Mouse (Mus musculus): ENCODE data around the gene Erich2. TPM values are rescaled to one million over a fixed set of nuclear protein-coding genes. Genes with fewer than 3 reads are reported as not detected.
"Not testable (repeated sequence)": the region's sequence is repeated elsewhere in the genome, so short reads cannot be mapped to it uniquely, and the experiment has no call there.

Gene Erich2
- polyA plus RNA-seq (2012; rRNA removed): 0.72 and 2.2 TPM in 2 replicates

DNA sequence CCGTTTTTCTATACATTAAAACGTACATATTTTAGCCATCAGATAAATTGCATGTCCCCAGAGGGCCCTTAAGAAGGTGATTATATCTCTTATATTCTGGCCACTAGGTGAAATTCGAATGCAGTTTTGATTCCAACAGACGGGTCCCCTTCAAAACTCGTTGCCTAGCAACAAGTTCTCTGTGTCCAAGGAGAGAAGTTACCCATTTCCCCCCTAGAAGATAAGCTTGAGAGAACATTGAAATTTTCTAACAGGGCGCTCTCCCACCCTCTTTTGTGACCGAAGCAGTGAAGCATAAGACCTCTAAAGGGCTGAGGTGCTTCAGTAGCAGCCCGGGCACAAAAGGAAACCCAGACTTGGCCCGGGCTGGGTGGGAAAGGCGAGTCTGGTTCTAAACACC lies at the start of gene Erich2:
Gene Erich2, plus strand, starts transcription at position 324 of the 400 bp plus-strand sequence.
- DNase-seq (ENCODE audit: low read depth): no peak

DNA sequence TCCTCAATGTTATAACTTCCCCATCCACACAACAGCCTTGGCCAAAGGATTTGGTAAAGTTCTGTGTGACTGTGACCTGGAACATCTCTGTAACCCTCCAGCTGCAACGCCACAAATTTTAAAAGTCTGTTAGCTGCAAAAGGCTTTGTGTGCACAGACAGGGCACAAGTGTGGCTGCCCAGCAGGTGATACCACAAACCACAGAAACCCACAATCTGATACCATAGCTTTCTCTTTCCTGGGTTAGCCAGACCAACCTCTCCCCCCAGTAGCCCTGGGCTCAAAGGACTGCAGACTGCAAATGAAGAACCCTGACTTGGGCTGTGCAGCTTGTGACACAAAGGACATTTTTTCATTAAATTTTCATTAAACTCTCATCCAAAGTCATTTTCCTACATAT lies 45.0 kb upstream of the Erich2 start:
- DNase-seq (ENCODE audit: low read depth): no peak

DNA sequence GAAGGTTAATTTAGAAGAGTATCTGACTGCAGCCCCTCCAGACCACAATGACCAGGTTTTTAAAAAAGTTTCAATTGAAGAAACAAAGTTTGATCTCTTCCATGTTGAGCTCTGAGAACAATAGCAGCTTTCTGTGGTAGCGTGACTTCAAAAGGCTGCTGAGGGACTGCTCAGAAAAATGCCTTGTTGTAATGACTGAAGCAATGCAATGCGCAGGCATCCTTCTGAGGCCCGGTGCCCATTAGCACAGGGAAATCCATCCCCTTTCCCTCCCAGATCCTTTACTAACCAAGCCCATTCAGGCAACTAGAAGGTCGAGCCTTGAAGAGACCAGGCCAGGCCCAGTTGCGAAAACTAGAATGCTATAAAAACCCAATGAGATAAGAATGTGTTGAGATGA lies 37.5 kb upstream of the Erich2 start:
- DNase-seq (ENCODE audit: low read depth): no peak

DNA sequence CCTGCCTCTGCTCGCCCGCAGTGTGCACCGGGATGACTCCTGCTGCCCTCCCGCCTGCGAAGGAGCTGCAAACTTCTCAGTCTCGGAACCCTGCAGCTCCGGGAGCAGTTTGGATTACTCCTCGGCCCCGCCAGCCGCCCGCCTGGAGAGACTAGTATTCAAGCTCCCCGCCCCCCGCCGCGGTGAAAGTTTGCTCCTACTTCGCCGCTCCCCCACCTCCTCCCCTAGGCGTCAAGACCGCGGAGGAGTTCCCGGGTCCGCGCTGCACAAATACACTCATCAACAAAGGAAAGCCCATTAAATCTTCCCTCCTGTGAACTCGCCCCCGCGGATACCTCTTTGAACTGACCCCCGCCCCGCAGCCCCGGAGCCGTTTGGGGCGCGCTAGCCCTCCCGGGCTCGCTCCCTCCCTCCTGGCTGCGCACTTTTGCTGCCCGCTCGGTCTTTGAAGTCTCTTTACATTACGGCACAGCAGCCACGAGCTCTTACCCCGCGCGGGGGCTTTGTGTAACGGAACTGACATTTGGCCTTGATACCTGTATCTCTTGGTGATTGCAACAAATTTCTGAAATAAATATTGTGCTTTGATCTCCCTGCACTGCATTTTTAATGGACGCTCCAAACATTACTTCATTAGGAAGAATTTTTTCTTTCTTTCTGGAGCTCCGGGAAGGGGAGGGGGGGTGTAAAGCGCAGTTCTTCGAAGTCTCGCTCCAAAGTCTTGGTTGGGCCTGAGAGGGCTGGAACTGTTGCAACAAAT lies 36.6 kb upstream of the Erich2 start:
- no peak for DNase-seq (ENCODE audit: low read depth)

DNA sequence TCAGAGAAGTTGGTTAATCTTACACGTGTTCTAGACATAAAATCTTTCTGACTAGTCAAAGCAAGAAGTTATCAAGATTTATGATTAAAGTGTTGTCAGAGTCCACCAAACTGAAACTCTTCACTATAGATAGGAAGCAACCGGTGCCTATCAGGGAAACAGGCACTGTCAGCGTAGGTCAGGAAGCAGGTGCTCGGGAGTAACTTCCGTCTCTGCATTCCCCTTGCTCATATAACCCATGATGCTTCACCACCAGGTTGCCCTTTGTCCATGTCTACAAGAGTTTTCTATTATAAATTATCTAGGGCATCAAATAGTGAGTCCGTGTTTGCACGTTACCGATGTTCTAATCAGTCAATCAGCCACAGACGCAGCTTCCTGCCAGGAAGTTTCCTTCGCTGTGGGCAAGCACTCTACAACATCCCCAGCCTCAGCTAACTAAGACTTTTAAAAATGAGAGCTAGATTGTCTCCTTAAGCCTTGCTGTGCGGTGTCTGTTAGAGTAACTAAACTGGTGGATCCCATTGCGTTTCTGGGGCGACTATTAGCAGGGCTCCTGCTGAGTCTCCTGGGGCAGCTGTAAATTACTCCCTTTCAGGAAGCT lies 10.8 kb upstream of the Erich2 start:
- DNase-seq (ENCODE audit: low read depth): no peak

DNA sequence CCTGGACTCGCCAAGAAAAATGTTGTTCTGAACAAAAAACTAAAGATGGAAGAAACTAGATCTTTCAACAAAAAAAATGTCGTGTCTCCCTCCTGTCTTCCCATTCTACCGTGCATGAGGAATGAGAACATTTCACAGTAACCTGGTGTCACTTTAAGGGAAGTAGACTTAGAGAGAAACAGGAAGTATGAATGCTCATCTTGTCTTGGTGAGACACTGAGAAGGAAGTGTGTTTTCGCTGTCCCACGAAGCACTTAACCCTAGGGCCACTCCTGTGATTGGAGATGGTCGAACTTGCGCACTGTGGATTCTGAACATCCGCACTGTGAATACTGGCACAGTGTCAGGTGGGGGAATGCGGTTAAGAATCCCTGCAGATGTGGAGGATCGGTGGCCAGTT lies 5.2 kb upstream of the Erich2 start:
- DNase-seq (ENCODE audit: low read depth): no peak

DNA sequence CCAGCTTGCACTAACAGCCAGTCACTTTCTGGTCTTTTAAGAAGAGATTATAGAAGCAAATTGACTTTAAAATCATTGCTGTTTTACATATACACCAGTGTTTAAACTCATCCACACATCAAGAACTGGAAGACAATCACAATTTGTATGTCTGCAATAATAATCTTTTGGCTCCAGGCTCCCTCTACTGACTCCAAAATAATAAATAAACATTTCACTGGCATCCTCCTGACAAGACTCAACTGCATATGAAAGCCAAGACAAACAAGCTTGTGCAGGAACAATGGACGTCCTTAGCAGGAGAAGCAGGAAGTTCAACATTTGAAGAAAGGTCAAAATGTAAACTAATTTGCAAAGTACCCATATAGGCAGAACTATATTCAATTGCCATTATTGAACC lies 3.4 kb upstream of the Erich2 start:
- DNase-seq (ENCODE audit: low read depth): no peak

DNA sequence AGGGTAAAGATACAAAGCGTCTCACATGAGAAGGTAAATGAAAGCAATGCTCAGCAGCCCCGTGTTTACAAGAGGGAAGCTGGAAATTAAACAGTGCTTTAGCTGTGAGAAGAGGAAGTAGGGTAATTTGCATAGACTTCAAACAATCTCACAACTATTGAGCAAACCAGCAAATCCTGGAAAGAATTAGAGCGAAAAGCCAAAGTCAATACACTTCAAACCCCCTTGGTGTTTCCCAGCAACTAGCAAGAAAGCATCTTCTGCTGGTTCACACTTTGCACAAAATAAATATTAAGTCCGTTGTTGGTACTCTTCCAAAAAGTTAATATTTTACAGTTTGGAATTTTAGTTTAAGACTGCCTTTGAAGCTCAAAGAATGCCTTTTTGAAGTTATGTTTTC lies 2.7 kb upstream of the Erich2 start:
- no peak for DNase-seq (ENCODE audit: low read depth)

DNA sequence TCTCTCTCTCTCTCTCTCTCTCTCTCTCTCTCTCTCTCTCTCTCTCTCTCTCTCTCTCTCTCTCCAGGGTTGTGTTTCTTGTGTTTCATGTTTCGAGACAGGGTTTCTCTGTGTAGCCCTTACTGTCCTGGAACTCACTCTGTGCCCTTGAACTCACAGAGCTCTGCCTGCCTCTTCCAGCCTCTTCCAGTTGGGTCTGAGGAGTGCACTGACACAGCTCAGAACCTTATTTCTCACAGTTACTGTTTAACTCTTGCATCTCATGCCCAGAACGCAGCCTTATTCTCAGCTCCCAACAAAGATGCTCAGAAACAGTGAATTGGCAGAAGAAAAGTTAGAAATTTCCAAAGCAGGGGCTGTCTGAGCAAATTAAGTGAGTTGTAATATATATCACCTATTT lies 2.2 kb upstream of the Erich2 start:
- DNase-seq (ENCODE audit: low read depth): no peak

DNA sequence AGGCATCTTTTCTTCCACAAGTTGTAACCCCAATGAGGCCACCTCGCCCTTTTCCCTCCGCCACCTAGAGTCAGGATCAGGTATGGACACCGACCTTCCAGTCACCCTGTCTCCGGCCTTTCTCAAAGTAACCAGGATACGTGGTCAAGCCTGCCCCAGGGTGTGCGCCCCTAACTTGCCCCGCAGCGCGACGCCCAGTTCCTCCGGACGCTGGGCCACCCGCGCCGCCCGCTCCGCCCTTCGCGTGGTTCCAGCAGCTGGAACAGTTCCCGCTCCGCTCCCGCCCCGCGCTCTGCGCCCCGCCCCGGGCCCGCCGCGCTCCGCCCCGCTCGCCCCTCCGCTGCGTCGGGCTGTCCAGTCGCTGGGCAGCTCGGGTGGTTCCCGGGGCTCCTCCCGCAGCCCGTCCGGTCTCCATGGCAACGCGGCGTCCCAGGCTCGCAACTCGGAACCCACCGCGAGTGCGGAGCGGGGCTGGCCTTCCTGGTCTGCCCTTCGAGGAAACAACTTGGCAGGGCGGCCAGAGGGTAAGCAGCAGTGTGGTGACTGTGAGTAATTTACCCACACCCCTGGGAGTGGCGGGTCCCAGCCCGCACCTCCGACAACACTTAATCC lies 508 bp downstream of the Erich2 start:
- DNase-seq (ENCODE audit: low read depth): no peak

DNA sequence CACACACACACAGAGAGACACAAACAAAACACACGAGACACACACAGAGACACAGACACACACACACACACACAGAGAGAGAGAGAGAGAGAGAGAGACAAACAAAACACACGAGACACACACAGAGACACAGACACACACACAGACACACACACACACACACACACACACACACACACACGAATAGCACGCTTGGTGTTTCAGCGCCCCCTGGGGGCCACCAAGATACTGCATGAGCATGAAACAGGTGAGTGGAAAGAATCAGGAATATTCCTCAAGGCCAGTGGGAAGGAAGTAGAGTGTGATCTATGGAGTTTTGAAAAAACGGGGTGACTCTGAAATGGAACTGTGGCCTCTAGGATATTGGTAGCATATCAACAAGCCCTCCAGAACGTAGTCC lies 29.7 kb downstream of the Erich2 start:
- not testable (repeated sequence) for DNase-seq (ENCODE audit: low read depth)

DNA sequence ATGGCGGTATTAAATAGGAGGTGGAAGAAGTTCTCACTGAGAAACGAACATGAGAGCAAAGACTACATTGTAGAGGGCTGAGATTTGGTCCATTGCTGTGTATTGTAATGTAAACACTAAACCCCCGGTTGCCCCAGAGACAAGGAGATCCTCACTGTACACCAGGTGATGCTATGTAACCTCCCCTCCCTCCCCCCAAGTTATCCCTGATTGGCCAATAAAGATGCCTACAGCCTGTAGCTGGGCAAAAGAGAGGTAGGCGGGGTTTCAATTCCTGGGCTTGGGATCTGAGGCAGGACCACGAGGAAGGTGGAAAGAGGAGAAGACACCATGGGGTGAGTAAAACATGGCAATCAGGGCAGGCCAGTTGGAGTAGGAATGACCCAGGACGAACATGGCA lies 42.1 kb downstream of the Erich2 start:
- DNase-seq (ENCODE audit: low read depth): no peak

DNA sequence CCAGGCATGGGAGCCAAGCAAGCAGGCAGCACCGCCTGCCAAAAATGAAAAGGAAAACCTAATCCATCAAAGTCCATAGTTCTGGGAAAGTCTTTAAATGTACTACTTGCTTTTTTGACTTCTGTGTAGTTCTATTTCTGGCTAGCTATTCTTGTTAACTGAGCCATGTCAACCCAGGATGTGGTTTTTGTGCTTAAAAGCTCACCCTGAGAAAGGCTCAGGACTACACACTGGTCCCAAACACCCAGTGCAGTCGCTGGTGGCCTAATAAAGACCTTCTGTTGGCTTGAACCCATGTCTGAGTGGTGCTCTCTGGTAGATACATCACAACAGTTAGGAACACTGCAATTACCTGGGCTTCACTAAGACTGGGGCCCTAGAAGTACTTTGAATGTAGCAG lies 42.8 kb downstream of the Erich2 start:
- no peak for DNase-seq (ENCODE audit: low read depth)

DNA sequence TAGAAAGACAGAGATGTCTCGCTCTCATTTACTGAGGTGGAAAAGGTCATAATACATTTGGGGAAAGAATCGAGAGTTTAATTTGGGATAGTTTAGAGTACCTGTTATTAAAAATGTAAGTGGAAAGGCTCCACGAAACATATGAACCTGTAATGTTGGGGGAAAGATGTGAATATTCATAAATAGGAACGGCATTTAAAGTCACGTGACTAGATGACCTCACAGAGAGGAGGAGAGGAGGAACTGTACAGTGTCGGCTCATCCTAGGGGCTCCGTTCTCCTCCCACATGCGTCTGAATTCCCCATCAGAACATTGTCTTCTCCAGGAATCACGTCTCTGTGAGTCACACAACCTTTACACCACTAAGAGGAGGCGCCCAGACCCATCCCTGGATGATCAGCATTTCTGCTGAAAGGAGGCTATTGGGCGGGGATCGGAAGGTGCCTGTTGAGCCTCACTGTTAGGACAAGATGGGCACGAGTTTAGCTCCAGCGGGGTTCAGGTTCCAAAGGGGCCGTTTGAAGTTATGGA lies 43.5 kb downstream of the Erich2 start:
- DNase-seq (ENCODE audit: low read depth): no peak

DNA sequence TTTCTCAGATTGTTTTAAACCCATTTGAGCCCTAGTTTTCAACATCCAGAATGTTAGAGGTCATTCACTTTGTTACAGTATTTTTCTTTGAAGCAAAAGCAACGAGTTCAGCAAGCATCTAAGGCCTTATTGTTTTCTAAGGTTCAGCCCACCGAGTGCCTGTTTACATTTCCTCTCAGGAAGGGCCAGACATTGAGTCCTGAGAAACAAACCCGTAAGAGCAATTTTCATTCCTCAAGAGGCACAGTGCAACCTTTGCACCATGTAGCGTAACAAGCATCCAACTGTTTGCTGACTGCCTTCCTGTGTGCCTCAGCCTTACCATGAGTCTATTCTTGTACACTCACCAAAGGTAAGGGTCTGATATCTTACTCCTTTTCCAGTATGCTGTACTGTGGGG lies 44.2 kb downstream of the Erich2 start, which contains the start of gene Gad1:
Gene Gad1, plus strand, starts transcription at position 301 of the 400 bp plus-strand sequence.
- DNase-seq (ENCODE audit: low read depth): no peak

DNA sequence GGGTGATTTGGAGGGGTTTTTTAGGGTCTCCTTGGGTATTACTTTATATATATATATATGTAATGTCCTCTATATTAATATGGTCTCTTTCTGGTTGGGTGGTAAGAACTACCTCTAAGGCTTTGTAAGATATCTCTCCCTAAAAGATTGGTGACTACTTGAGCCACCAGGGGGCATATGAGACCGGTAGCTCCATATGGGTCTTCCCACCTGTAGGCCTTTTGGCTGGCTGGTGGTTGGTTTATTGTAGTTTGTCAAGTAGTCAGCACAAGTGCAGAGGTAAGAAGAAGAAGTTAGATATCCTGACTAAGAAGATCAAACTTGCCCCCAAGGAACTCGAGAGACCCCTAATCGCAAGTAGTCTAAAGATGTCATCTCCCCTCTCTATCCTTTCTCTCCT lies 45.2 kb downstream of the Erich2 start:
- DNase-seq (ENCODE audit: low read depth): no peak

DNA sequence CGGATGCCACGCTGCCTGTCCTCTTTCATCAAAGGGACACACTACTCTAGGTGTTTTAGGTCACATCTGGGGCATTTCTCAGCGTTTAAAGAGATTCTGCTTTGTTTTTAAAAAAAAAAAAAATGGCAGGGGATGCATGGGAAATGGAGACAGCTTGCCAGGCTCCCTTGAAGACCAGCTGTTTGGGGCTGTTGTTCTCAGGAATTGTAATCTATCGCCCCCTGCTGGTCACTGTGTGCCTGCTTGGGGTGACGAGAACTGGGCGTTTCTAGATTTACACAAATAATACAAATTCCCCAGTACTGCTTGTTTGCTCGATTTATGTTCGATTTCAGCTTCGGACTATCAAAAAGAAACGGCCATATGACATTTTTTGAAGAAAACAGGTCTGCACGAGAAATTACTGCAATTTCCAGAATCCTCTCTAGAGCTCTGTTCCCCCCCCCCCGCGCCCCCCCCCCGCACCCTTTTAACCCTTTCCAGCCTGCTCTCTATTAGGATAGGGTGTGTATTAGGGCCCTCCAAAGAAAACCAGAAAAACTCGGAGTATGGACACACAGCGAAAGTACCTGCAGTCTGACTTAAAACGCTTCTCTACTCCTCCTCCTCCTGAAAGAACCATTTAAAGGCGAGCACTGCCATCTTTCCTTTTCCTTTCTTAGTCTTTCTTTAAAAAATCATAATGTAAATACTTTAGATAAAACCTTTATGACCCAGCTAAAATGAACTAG lies 49.7 kb downstream of the Erich2 start:
- no peak for DNase-seq (ENCODE audit: low read depth)

DNA sequence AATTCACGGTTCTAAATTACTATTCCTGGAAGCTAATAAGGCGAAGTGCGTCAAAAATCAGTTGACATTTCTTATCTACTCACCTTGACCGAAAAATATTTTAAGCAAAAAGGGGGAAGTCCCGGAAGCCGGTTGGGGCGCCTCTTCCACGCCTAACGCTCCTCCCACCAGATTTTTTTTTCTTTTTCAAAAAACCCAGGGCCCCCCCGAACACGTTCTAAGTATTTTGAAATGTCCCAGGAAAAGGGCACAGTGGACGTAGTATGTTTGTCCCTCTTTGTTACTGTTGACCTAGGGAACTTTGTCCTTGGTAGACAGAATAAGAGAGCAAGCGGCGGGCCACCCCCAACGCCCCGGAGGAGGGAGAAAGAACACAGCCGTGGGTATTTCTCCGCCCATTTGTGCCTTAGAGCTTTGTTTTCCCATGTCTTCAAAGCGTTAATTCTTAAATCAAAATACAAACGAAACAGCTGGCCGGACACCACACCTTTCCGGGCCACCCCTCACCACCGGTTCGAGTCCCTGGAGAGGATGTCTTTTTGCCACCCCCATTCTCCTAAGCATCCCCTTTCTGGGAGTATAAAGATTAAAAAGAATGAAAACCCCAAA lies 50.3 kb downstream of the Erich2 start:
- no peak for DNase-seq (ENCODE audit: low read depth)

DNA sequence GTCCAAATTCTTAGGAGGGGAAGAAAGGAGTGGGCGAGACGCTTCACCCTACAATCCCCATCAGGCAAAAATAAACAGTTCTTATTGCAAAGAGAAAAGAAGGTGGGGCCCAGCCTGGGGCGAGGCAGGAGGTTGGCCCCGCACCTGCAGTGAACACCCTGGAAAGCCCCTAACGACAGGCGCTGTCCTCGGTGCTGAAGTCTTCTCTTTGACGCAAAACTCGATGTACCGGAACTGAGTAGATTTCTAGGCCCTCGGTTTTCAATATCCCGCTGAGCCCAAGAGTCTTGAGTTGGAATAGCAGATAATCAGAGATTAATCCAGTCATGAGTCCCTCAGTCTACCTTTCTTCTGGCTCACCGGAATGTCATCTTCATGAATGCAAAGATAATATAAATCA lies 50.9 kb downstream of the Erich2 start:
- no peak for DNase-seq (ENCODE audit: low read depth)

DNA sequence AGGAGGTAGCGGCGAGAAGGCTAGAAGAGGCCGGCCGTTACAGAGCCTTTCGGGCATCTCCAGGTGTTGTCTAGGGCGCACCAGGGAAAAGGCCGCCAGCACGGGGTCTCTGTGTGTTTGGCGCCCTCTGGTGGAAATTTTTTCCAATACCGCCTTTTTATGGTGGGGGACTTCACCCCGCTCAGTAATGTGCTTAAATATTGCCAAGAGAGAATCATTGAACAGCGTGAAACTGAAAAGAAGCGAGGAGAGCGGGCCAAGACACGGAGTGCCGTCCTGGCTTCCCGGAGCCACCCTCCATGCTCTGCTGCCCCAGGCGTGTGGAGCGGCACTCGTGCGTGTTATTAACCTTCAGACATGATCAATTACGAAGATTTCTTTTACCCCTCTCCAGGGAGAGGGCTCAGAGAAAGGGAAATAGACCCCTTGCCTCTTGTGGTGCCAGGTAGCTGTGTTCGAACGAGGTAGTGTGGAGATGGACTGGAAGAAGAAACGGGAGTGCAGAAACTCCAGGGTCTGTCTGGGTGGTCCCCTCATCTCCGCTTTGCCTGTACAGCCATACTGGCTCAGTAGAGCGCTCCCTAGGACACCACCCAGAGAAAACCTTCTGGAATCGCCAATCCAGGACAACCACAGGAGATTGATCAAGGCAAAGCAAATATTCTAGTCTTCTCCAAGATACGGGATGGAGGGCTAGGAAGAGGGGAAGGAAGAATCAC lies 52.6 kb downstream of the Erich2 start:
- DNase-seq (ENCODE audit: low read depth): no peak

DNA sequence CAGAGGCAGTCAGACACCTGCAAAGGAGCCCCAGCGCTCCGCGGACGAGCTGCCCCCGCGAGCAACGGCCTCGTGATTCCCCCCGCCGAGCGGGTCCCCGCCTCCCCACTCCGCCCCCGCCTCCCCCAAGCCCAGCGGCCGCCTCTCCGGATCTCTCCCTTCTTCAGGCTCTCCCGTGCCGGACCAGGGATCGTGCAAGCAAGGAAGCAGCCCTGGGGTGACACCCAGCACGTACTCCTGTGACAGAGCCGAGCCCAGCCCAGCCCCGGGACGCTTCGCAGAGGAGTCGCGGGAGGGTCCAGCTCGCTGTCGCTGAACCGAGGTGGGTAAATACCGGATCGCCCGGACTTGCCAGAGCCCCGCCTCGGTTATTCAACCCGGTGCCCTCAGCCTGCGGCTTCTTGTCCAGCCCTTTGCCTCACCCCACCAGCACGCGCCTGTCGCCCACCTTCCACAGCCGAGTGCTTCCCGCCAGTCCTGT lies 53.4 kb downstream of the Erich2 start:
- no peak for DNase-seq (ENCODE audit: low read depth)
